26 mouse cellular contexts compared by ENCODE assay signal in the genomic region with DNA sequence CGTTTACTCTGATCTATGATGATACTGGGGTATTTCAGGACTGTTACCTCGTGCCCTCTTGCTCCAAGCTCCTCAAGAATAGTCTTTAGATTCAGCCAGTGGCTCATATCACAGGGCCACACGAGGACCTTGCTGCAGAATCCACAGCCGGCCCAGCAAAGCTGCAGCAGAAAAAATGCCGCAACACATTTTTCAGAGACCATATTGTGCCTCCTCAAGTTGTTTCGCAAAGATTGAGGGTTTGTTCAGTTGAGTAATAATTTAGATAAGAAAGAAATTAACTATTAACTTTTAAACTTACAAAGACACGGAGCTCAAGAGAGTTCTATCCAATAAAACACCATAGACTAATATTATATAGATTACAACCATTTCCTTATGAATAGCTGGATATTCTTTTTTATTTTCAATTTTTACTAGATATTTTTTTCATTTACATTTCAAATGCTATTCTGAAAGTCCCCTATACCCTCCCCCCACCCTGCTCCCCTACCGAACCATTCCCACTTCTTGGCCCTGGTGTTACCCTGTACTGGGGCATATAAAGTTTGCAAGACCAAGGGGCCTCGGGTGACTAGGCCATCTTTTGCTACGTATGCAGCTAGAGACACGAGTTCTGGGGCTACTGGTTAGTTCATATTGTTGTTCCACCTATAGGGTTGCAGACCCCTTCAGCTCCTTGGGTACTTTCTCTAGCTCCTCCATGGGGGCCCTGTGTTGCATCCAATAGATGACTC. TPM values are rescaled to one million over a fixed set of nuclear protein-coding genes. Genes with fewer than 3 reads are reported as not detected.
"Had no signal": no experiment of that assay in that cellular context is flagged by ENCODE, and none has a peak within 500 bp of the region (broad histone marks: within the 10 kb centered on the region; RNA-seq: fewer than 3 reads in every experiment).

A gene (minus strand): TSS at position 235 of the 737 bp plus-strand sequence.

- H3K27ac ChIP-seq: liver, embryonic 14.5 days; lung, embryonic 15.5 days; midbrain, embryonic 10.5 days; midbrain, embryonic 12.5 days; neural tube, embryonic 13.5 days; neural tube, embryonic 15.5 days; stomach, embryonic 15.5 days; stomach, postnatal 0 days had no signal

- ATAC-seq: midbrain, embryonic 16.5 days had no signal

- H3K4me1 ChIP-seq: lung, embryonic 15.5 days; midbrain, embryonic 10.5 days; midbrain, embryonic 12.5 days; neural tube, embryonic 13.5 days; neural tube, embryonic 15.5 days; stomach, embryonic 15.5 days had no signal

- H3K4me2 ChIP-seq: lung, embryonic 15.5 days; midbrain, embryonic 12.5 days; neural tube, embryonic 13.5 days; neural tube, embryonic 15.5 days; stomach, embryonic 15.5 days had no signal

- DNase-seq: lung, postnatal 14 days; lung, postnatal 36 days; midbrain, embryonic 14.5 days; retina, postnatal 1 day; right cerebral cortex, adult 18-20 months; right cerebral cortex, postnatal 25 days; right cerebral cortex, postnatal 4 days; thymus, adult 2 months; thymus, postnatal 25 days; thymus, postnatal 4 days had no signal

- H3K36me3 ChIP-seq: lung, embryonic 15.5 days; midbrain, embryonic 10.5 days; midbrain, embryonic 12.5 days; neural tube, embryonic 13.5 days; neural tube, embryonic 15.5 days; stomach, embryonic 15.5 days had no signal

- H3K9me3 ChIP-seq: lung, embryonic 15.5 days; midbrain, embryonic 10.5 days; midbrain, embryonic 12.5 days; neural tube, embryonic 13.5 days; neural tube, embryonic 15.5 days; stomach, embryonic 15.5 days had no signal

- H3K9ac ChIP-seq: liver, embryonic 14.5 days; lung, embryonic 15.5 days; midbrain, embryonic 12.5 days; neural tube, embryonic 13.5 days; neural tube, embryonic 15.5 days; stomach, embryonic 15.5 days had no signal

- H3K27me3 ChIP-seq: lung, embryonic 15.5 days; midbrain, embryonic 12.5 days; neural tube, embryonic 13.5 days; neural tube, embryonic 15.5 days; stomach, embryonic 15.5 days had no signal

- H3K4me3 ChIP-seq: lung, embryonic 15.5 days; midbrain, embryonic 10.5 days; midbrain, embryonic 12.5 days; myocyte; neural tube, embryonic 13.5 days; neural tube, embryonic 15.5 days; stomach, embryonic 15.5 days had no signal

RNA-seq across cellular contexts. Expression of the gene that starts here (rescaled TPM):
- total RNA-seq: megakaryocyte, adult 5-6 weeks; megakaryocyte-erythroid progenitor cell, adult 5-6 weeks had no signal
- polyA plus RNA-seq: liver, embryonic 14.5 days; lung, embryonic 15.5 days; midbrain, embryonic 10.5 days; midbrain, embryonic 12.5 days; midbrain, embryonic 14.5 days; midbrain, embryonic 16.5 days; myocyte; neural tube, embryonic 11.5 days; neural tube, embryonic 13.5 days; neural tube, embryonic 15.5 days; spleen, adult 2 months; testis, adult 2 months; thymus, adult 2 months; urinary bladder, adult 2 months had no signal
